Mouse (Mus musculus): ENCODE results near the gene Rrh.

Rrh gene

GRCm38 (mm10) chr3:129822206-129822775 lies at the start of gene Rrh:
Rrh (minus strand) TSS chr3:129822587.
- no peak for DNase-seq

DNA sequence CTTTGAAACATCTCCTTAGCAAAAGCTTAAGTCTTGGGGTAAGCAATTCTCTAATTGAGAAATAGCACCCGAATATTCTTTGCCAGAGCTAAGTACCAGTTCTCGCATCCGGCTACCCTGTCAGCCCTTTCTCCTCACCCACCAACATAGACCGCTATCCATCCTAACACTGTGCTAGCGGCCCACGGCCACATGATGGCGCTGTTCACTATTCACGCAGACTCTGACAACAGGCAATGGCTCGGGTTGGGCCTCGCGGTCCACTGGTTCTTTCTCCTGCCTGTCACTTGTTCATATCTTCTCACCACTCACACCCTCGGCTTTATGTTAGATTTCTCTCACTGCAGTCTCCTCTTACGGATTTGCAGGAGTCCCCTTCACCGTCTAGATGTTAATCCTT lies 41.3 kb upstream of the Rrh start:
- peak; percentile 71 for DNase-seq

GRCm38 (mm10) chr3:129862592-129862991 lies 40.2 kb upstream of the Rrh start:
- DNase-seq = no peak

DNA sequence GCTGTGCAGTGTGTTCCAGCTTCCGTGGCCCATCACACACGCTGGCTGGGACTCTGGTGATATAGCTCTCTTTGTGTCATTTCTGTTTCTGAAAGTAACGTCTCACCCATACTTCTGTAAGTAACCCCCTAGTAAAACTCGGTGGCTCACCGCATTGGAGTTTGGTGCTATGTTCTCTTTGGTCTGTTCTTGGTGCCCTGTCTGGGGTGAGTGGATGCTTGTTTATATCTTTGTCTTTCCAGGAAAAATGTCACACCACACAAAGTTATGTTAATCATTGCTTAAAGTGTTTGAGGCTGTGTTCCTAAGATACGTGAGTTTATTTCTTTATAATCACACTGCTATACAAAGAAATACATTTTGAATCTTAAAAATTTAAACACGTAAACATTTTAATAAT lies 24.5 kb upstream of the Rrh start:
- DNase-seq = no peak

- DNase-seq = no peak
These were observed 23.5 kb upstream of the Rrh start for GRCm38 (mm10) chr3:129845868-129846267.

DNA sequence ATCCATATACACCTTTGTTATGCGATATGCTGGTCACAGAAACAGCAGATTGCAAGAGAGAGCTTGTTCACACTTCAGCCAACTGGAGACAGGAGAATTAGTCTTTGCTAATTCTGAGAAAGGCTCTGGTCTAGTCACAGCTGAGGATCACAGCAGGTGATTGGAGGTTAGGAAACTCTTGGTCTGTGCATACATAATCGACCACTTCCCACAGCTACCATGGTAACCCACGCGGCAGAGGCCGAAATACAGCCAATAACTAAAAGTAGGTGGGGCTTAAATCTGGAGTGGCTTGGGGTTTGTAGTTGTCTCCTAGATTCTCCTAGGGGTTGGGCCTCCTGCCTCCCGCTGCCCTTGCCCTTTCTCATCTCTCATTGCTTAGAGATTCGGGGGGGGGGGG lies 15.6 kb upstream of the Rrh start:
- no peak for DNase-seq

GRCm38 (mm10) chr3:129836965-129837364 lies 14.6 kb upstream of the Rrh start:
- DNase-seq = no peak

- DNase-seq = peak; percentile 32
These were observed 13.8 kb upstream of the Rrh start for GRCm38 (mm10) chr3:129836051-129836697.

GRCm38 (mm10) chr3:129835388-129835934 lies 13.1 kb upstream of the Rrh start, which contains the start of gene Cfi:
Cfi (plus strand) TSS chr3:129835884.
- peak; percentile 43 for DNase-seq

DNA sequence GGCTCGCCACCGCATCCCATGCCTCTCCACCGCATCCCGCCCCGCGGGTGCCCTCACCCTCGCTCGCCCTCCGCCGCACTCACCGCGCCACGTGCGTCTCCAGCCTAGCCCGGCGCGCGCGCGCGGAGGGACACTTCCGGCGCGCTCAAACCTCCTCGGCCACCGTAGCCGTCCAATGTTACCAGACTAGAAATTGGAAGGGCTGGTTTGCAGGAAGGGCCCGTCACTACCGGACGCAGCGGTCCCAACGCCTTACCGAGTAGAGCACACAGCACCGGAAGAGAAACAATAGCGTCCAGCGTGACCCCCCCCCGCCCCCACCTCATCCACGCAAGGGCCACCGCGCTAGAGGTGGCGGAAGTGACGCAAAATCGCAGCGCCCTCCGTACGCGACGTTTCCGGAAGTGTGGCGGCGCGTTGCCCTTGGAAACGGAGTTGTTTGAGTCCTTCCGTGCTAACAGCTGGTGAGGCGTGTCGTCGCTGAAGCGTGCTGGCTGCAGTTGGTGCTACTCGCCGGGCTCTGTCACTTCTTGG lies 8.7 kb upstream of the Rrh start, which contains the start of gene Gar1:
Gar1 (minus strand) TSS at position 362 of the 534 bp plus-strand sequence.
- peak; percentile 98 for DNase-seq

DNA sequence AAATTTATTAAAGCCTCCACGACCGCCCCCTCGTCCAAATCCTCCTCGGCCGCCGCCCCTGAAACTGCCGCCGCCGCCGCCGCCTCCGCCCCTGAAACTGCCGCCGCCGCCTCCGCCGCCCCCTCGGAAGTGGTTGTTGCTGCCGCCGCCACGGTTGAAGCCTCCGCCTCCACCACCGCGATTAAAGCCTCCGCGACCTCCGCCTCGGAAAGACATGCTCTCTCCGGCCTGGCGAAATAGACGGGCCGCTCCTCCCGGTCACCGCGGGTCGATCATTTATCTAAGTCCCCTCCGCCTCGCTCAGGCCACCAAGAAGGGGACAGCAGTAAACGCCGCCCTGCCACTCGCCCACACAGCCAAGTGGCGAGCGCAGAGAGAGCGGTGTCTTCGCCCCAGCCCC lies 8.2 kb upstream of the Rrh start:
- peak; percentile 50 for DNase-seq

- DNase-seq = no peak
These were observed 5.3 kb upstream of the Rrh start for GRCm38 (mm10) chr3:129827691-129828090.

- DNase-seq = no peak
These were observed 4.3 kb upstream of the Rrh start for GRCm38 (mm10) chr3:129826691-129827090.

DNA sequence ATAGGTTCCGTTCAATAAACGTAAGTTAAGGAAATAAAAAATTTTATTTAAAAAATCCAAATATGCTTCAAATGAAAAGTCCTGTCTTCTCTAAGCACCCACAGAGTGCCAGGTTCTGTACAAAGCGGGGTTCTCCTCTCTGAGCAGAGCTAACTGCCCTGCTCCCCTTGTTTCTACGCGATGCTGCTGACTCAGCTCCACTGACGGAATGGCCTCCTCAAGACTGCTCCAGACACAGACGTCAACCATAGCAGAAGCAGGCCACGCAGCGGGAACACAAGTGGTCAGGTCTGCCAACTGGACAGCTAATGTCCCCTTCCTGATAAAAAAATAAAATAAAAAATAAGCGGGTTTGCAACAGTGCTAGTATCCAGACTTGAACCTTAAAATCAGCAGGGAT lies 2.5 kb upstream of the Rrh start:
- DNase-seq = no peak

DNA sequence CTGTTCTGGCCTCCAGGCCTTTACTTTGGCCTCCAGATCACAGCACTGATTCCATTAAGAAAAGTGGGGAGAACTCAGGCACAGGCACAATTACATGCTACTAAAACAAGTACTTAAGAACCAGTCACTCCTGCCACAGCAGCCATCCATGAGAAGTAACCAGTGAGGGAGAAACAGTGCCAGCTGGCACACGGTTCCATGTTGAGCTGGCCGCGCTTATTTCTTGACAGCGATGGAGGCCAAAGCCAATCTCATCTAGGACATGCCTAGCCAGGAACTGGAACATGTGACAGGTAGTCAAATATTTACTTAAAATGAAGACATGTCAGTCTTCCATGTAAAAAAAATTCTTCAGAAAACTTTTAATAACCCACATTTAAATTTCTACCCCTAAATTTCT lies 1.8 kb upstream of the Rrh start:
- DNase-seq = no peak

GRCm38 (mm10) chr3:129823293-129823692 lies 906 bp upstream of the Rrh start:
- peak; percentile 30 for DNase-seq

GRCm38 (mm10) chr3:129821736-129822135 lies 651 bp downstream of the Rrh start:
- peak; percentile 16 for DNase-seq

- peak; percentile 7 for DNase-seq
These were observed 1.5 kb downstream of the Rrh start for GRCm38 (mm10) chr3:129820847-129821246.

DNA sequence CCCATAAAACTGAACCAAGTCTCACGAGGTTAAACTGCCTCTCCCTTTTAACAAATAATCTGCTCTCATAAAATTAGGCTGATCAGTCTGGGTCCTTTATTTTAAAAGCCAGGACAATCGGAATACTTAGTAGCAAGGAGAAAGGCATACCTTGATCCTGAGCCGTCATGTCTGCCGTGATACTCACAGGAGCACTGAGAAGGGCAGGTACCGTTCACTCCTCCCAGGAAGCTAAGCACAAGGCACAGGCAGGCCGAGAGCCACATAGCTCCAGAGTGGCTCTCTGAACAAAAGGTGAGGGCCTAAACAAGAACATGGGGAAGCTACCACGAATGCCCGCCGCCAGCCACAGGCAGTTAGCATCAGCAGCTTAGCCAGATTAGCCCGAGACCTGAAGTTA lies 18.6 kb downstream of the Rrh start, which contains the start of gene Lrit3:
Lrit3 (minus strand) TSS at position 266 of the 400 bp plus-strand sequence.
- no peak for DNase-seq

DNA sequence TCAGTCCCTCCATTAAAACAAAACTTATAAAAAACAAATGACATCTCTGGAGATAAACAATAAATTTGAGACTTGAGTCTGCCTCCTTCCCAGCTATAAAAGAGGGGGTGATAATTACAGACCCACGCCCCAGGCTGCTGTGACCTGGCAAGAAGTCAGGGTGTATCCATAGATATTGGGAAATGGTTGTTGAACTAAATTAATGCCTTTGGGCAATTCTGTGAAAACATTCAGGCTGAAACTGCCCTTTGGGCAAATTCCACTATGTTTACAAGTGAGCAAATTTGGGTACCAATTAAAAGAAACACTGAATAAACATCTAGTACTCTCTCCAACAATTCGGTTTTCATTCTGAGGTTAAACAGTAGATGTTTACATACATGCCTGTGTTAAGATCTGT lies 23.4 kb downstream of the Rrh start:
- DNase-seq = no peak

DNA sequence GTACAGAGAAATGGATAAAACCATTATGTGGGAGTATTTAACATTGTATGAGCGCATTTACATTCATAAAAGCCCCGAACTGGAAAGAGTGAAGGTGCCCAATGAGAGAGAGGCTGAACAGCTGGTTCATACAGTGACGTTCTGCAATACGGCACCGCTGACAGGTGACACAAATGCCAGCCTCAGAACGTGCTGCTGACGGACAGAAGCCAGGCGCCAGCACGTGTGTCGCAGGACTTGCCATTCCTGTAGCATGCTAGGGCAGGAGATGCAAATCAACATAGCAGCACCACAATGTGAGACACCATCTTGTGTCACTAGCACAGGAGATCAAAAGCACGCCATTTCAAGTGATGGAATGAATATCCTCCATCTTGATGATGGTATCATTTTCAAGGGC lies 23.8 kb downstream of the Rrh start:
- DNase-seq = no peak

- DNase-seq = no peak
These were observed 25.0 kb downstream of the Rrh start for GRCm38 (mm10) chr3:129797341-129797740.

GRCm38 (mm10) chr3:129793801-129794200 lies 28.6 kb downstream of the Rrh start:
- no peak for DNase-seq

GRCm38 (mm10) chr3:129782746-129783145 lies 39.6 kb downstream of the Rrh start:
- no peak for DNase-seq

All from lung, postnatal 10 days (tissue).